Mouse (Mus musculus) adrenal gland, postnatal 14 days (tissue): ENCODE data around the gene Smo. TPM values are rescaled to one million over a fixed set of nuclear protein-coding genes. Genes with fewer than 3 reads are reported as not detected.
A peak's percentile ranks its signal among the peaks of the same experiment; 100 is the strongest.

Experiments used
- DNase-seq: peaks from one replicate; pipeline ENCODE4 v3.0.0; 2021; ENCODE audit warnings: mixed read lengths
- long read RNA-seq, 2 experiments: library from polyadenylated mRNA; stranded (forward); transcript quantifications; one replicate each; pipeline ENCODE4 v2.0.0; 2021
- total RNA-seq: library from RNA; stranded (reverse); gene quantifications from 2 replicates; pipeline ENCODE4 v1.2.3, GENCODE M21; 2021

Gene Smo
- total RNA-seq: 43.9 and 45.0 TPM in 2 replicates
- long read RNA-seq, experiment 1, transcript Smo-201 (12 exons, 3,779 nt): major isoform, 76 of 89 reads
- long read RNA-seq, experiment 1, partial matches to known transcripts: 9 of 89 reads
- long read RNA-seq, experiment 1, other reads (novel, unspliced or antisense): 4 of 89 reads
- long read RNA-seq, experiment 2, transcript Smo-201 (12 exons, 3,779 nt): major isoform, 67 of 81 reads
- long read RNA-seq, experiment 2, partial matches to known transcripts: 9 of 81 reads
- long read RNA-seq, experiment 2, other reads (novel, unspliced or antisense): 5 of 81 reads

GRCm38 (mm10) chr6:29735336-29735688 lies at the start of gene Smo:
TSS of gene Smo (plus strand) at chr6:29735503.
- DNase-seq: peak; percentile 93

GRCm38 (mm10) chr6:29685952-29686351 lies 49.4 kb upstream of the Smo start:
- peak; percentile 54 for DNase-seq

- DNase-seq: no peak
These were observed 45.8 kb upstream of the Smo start for GRCm38 (mm10) chr6:29689458-29689857.

- peak; percentile 97 for DNase-seq
These were observed 41.4 kb upstream of the Smo start, which contains the start of gene Tspan33 for GRCm38 (mm10) chr6:29693953-29694352. TSS of gene Tspan33 (plus strand) at chr6:29694222.

GRCm38 (mm10) chr6:29694375-29695289 lies 40.7 kb upstream of the Smo start:
- DNase-seq: no peak

- DNase-seq: no peak
These were observed 40.0 kb upstream of the Smo start for GRCm38 (mm10) chr6:29695290-29695674.

GRCm38 (mm10) chr6:29695975-29696374 lies 39.3 kb upstream of the Smo start:
- no peak for DNase-seq

GRCm38 (mm10) chr6:29697139-29697538 lies 38.2 kb upstream of the Smo start:
- no peak for DNase-seq

GRCm38 (mm10) chr6:29697548-29697947 lies 37.8 kb upstream of the Smo start:
- no peak for DNase-seq

- DNase-seq: no peak
These were observed 36.1 kb upstream of the Smo start for GRCm38 (mm10) chr6:29699085-29699745.

GRCm38 (mm10) chr6:29701051-29701450 lies 34.3 kb upstream of the Smo start:
- no peak for DNase-seq

- no peak for DNase-seq
These were observed 33.2 kb upstream of the Smo start for GRCm38 (mm10) chr6:29702126-29702525.

- no peak for DNase-seq
These were observed 31.2 kb upstream of the Smo start for GRCm38 (mm10) chr6:29704143-29704542.

GRCm38 (mm10) chr6:29707902-29708301 lies 27.4 kb upstream of the Smo start:
- no peak for DNase-seq

- DNase-seq: no peak
These were observed 24.0 kb upstream of the Smo start for GRCm38 (mm10) chr6:29711318-29711717.

GRCm38 (mm10) chr6:29712011-29712584 lies 23.2 kb upstream of the Smo start:
- no peak for DNase-seq

GRCm38 (mm10) chr6:29716624-29717365 lies 18.5 kb upstream of the Smo start:
- DNase-seq: no peak

- DNase-seq: no peak
These were observed 17.8 kb upstream of the Smo start for GRCm38 (mm10) chr6:29717541-29717940.

- peak; percentile 73 for DNase-seq
These were observed 17.3 kb upstream of the Smo start for GRCm38 (mm10) chr6:29717952-29718521.

GRCm38 (mm10) chr6:29718894-29719329 lies 16.4 kb upstream of the Smo start:
- peak; percentile 77 for DNase-seq

GRCm38 (mm10) chr6:29721890-29722289 lies 13.4 kb upstream of the Smo start:
- no peak for DNase-seq
